Mouse (Mus musculus) kidney, postnatal 25 days (tissue): ENCODE data around the gene Kcnip4.
A peak's percentile ranks its signal among the peaks of the same experiment; 100 is the strongest.

Experiments used
- DNase-seq, 2 experiments: peaks; one replicate each; pipeline ENCODE4 v3.0.0; 2021; ENCODE audit warnings: mixed read lengths in 2 of 2

Gene Kcnip4

DNA sequence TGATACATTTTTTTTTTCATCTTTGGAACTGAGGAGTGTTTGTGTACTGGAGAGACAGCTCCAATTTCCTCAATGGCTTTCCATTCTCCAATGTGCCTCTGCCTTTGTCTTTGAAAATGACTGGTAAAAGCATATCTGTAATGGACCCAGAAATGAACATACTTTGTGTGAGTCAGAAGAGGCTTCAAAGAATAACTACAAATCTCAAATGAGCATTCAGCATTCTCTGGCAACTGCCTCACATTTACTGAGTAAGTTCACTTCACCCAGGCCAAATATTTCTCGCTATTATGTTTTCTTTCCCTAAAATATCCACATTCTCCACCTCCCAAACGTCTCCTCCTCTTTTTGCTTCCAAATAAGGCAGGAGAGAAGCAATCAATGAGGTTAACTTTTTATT, 646.6 kb downstream of the Kcnip4 start:
- DNase-seq: no peak

DNA sequence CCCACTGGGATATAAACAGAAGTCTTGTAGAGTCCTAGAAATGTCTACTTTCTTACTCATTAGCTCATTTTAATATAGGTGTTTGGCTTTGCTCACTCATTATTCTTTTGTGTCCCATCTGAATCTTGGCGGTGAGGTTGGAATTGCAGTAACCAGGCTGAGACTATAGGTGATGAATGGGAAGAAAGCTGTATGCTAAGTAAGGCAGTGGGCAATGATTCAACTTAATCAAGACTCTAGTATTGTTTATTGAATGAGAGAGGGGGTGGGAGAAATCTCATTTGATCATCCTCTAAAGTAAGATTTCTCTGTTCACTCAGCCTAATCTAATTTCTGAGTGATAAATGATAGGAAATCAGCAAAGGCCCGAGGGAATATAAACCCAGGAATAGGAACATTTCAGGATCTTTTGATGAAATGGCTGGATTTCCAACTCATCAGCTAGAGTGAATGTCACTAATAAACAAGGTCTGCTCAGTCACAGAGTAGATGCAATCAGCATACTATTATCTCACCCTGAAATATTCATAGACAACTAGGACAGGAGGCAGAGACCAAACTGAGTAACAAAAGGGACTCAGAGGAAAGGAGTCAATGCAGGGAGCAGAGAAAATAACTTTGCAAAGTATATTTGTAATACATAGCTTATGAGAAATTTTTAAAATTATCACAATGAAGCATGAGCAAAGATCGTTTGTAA, 660.3 kb downstream of the Kcnip4 start:
- DNase-seq: no peak

DNA sequence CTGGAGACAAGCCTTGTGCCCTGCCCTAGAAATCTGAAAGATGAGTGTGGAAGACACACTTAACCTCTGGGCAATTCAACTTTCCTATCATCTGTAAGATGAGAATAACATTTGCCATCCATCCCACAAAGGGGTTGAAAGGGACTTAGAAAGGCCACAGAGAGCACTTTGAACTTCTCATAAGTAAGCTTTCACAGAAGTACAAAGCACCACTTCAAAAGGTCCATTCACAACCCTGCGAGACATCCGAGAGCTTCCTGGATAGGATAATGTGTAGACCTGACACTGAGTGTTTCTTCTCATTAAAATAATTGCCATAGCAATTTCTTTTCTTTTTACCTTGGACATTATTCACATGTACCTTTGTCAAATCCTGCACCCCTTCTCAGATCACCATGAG, 683.7 kb downstream of the Kcnip4 start:
- DNase-seq: no peak

DNA sequence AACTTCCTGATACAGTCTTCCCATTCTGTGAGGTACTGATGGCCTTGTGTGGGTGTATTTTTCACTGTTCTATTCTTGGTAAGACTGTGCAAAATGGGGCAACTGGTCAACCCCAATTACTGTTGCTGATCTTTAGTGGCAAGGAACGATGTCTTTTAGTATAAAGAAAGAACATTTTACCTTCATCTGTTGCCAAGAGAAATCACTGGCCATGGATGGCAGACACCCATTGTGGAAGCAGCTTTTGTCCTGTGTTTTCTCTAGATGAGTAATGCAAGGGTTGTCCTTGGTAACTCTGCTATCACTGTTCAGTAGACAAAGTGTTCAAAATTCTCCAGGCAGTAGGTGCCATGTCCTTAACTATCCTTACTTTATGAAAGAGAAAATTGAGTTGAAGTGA, 729.2 kb downstream of the Kcnip4 start:
- DNase-seq: no peak

DNA sequence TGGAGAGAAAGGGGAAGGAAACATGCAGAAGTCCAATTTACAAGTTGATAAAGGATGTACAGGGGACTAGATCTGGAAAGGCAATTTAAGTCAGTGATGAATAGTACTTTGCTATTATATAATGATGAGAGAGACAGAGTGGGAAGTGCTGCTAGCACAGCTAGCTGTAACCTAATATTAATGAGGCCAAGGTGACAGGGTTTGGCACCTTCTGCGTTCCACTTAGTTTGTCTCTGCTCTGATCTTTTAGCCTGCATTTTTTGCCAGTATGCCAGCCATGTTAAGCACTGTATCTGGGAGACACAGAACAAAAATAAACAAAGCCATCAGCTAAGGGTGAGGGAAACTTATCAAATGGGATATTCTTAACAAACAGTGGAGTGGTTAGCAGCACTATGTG, 745.3 kb downstream of the Kcnip4 start:
- DNase-seq: no peak

DNA sequence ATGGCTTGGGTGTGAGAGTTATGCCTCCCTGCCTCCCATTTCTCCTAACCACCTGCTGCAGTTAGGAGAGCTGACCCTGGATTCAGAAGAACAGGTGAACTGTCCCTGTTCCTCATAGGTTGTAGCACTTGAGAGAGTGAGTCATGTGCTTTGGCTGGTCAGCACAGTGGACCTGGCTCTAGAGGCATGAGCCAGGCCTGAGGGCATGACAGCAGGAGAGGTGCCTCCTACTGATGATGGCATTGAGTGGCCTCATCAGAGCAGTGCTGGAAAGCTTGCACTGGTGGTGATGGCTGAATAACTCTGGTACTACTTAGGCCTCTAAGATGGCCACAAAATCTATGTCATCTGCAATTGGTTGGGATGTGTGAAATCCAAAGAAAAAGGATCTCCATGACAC, 776.1 kb downstream of the Kcnip4 start:
- DNase-seq: no peak

DNA sequence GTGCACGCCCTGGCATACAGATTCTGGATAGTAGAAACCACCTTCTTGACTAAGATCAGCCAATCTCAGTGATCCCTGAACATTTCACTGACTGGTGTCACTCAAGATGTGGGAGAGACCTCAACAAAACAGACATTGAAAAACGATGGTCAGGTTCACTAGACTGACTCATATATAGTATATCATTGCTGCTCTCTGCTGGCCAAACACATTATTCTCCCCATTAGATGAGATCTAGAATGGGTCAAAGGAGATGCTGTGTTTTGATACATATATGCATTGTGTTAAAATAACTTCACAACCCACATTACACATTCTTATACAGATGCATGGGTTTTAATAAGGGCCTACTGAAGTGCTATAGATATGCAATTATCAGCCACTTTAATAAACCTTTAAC, 787.1 kb downstream of the Kcnip4 start:
- peak in 1 of 2 experiments; percentile 16 for DNase-seq

DNA sequence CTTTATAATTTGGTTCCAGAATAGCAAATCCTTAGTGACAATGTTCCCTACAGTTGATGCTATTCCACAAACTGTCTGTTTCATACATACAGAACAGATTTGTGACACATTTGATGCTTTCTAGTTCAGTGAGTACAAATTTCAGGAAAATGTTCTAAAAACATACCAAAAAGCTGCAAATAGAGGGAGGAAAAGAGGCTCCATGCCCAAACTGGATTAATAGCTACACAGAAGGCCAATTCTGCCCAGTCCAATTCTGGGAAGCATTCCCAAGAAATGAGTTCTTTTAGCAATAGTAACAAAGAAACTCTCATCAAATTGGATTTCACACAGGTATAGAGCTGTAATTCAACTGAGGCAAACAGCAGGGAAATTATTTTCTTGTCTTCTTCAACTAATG, 806.5 kb downstream of the Kcnip4 start:
- no peak for DNase-seq

DNA sequence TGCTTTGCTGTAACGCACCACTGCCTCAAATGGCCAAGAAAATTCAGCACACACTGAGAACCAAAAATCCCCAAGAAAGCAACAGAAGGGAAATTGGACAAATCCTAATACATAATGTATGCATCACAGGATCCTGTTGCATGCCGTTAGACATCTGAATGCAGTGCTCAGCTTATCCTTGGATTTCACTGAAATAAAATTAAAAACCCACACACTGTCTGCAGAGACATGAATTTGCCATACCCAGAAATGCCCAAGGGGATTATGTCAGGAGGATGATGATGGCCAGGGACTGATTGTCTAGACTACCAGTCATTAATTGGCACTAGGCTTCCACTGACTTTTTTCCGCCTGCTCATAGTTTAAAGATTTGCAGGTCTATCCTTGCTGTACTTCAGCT, 818.7 kb downstream of the Kcnip4 start:
- DNase-seq: no peak

DNA sequence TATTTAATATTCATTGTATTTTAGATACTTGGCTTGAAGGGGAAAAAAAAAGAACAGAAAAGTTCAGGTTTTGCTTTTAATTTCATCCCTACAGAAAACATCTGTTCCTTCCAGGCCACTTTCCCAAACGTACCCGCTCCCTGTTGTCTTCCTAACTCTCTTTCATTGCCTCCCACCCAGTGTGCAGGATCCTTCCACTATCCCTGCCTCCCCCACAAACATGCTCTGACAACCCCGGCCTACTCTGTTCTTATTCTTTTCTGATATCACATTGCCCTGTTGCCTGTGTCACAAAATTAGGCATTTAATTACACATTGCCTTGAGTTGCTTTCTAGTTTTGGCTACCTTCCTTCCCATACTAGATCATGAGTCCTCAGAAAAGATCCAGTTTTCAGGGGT, 837.6 kb downstream of the Kcnip4 start:
- DNase-seq: no peak

DNA sequence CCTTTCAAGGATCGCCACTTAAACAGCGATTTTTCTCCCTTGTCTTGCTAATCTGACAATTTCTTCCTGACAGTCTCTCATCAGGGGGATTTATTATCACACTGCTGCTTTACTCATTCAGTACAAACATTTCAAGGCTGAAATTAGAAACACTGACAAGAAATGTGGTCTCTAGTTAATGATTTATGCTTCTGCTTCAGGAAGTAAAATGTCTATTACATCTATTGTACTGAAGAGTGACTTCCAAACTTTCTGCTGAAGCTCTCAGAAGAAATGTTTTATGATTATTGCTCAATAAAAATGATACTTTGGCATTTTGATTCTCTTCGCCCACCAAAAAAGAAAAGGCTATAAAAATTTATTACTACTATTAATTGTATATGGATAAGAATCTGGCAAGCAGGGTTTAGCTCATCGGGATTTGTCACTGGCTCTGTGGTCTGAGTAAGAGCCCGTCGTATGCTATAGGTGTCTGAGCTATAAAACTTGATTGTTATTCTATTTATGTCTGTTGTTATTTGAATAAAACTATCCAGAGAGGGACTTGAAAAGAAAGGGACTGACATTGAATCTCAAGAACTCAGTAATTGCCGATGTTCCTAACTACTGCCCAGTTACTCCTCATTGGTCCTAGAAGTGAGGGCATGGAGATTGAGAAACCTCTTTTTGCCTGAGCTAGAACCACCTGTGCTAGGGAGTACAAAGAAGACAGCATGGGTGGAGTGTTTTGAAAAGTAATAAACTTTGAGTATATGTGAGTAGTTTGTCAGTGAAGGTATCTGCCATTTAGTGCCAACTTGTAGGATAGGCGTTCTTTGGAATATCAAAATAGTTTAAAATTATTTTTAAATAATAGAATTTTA, 844.7 kb downstream of the Kcnip4 start:
- DNase-seq: no peak

DNA sequence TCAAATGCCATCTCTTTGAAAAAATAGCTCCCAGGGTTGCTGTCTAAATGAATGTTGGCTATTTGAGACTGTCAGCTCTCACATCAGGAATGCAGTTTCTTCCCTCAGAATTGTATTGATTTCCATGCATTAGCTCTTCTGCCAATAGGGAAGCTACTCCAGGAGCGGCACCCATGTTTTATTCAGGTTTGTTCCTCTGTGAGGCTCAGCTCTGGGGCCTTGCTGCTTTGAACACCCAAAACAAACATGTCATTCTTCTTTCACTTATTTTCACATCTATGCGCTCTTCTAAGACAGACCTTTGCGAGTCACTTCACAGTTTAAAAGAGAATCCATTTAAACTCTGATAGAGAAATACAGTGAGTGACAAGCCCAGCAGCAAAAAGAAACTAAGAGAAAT, 862.2 kb downstream of the Kcnip4 start:
- DNase-seq: no peak

DNA sequence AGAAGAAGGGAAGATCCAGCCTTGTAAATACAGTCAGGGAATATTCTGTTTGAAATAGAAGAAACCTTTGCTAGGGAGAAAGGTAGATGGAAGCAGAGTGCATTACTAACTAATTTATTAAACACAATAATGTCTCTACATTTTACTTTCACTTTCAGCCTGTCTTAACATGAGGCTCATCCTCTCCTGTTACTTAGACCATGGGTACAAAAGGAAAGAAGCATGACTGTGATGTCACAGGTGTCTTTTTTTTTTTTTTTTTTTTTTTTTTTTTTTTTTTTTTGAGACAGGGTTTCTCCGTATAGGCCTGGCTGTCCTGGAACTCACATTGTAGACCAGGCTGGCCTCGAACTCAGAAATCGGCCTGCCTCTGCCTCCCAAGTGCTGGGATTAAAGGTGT, 864.7 kb downstream of the Kcnip4 start:
- DNase-seq: no peak

DNA sequence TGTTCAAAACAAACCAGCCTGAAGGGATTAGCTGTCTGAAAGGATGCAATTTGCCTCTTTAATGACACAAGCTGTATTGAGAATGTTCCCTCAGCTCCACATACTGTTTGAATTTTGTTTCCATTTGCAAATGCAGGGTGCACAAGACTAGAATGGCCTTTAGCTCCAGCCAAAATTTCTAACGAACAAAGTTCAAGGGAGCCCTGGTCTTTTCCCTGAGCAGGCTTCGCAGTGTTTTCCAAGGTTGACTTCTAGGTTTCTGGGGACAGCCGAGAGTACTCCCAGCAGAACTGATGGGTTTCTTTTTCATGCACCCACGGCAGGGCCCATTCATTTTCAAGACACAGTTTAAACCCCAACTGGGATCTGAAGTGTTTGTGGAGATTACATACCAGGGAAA, 874.2 kb downstream of the Kcnip4 start:
- no peak for DNase-seq

DNA sequence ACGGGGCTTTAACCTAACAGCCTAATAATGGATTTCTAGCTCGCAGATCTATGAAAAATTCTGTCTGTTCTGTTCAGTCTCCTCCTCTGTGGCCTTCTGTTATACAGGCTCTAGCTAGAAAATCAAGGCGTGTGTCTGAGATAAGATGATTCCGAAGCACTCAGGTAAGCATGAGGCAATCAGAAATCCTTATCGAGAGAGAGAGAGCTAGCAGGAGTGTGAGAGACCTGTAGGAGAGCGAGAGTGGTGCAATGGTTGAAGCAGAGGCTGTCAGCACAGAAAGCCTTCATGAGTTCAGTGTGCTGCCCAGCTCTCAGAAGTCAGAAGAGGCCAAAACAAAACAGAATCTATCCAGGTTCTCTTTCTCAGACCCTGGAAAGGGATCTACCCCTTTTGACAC, 888.0 kb downstream of the Kcnip4 start:
- no peak for DNase-seq

DNA sequence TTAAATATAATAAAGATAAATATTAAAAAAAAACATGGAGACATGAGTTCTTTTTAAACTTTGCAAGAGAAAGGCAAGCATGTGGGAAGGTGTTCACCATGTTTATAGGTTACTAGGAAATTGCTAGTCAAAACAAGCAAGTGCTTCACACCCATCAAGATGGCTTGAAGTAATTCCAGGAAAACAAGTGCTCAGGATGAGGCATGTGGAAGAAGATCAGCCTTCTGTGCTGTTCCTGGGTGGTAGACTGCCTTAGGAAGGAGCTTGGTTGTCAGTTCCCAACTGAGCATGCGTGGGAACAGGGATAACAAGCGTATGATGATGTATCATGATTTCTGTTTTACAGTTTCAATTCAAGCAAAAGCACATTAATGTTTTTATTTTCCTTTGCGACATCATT, 891.1 kb downstream of the Kcnip4 start:
- no peak for DNase-seq

DNA sequence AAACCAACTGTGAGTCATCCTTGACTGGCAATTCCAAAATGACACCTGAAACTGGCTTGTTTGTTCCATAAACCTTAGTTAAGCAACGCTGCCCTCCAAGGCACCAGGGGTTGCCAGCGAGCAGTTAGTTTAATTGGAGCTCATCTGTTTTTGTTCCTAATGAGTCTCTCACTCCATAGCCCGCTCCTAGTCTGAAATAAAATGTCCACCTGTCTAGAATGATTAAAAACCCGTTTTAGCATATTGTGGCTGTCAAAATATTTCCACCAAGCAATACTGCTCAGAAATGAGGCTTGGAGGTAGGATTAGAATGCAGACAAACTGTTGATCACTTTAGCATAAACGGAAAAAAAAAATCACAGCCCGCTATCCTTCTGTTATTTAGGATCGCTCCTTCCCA, 901.3 kb downstream of the Kcnip4 start:
- no peak for DNase-seq

DNA sequence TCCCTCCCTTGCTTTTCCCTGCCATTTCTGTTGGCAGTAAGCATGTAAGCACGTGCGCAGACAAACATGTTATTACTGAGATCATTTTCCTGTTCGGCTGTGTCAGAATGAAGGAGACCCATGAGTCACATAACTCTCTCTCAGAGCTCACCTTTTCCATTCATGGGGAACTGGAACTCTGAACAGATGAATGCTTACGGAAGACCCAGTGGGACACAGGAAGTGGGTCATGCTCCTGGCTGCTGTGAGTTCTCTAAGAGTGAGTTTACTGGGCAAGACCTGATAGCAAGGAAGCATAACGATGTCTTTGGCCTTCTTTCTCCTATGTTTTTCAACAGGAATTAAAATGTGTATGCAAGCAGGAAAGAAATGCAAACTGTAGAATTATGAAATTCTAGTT, 917.8 kb downstream of the Kcnip4 start:
- DNase-seq: no peak

DNA sequence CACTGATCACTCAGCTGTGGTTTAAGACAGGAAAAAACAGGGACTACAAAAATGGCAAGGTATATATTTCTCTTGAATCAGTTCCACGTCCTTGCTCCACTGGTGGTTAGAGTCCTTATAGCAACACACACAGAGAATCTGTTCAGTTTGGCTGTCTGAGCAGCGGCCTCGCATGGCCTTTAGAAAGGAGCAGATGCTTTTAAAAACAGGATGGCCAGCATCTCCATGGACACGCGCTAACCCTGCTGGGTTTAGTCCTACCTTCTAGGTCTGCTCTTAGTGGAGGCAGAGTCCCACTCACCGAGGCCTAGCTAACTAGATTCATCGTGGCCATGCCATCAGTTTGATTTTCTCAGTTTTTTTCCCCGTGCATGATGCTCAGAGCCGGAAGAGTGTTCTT, 918.4 kb downstream of the Kcnip4 start:
- DNase-seq: no peak

DNA sequence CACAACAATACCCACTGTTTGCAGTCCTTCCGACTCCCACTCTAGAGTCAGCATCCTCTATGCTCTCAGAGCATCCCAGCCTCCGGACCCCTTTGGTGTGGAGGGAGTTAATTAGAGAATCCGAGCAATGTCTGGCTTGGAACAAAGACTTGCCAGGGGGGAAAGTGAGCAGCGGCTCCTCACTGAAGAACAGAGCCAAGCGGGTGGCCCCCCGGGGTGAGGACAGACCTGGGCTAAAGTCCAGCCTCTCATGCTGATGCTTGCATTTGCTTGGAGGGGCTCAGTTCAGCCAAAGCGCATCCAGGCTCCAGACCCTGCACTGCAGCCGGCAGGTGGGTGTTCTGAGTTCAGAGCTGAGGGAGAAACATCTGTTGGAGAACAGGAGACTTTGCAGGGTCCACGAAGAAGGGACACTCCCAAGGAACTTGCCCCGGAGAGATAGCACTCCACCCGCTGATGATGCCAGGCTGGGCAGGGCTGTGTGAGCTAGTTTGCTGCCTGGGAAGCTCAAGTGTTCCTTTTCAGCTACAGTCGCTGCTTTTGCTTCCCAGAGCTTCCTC, 925.1 kb downstream of the Kcnip4 start:
- peak in 1 of 2 experiments; percentile 29 for DNase-seq

DNA sequence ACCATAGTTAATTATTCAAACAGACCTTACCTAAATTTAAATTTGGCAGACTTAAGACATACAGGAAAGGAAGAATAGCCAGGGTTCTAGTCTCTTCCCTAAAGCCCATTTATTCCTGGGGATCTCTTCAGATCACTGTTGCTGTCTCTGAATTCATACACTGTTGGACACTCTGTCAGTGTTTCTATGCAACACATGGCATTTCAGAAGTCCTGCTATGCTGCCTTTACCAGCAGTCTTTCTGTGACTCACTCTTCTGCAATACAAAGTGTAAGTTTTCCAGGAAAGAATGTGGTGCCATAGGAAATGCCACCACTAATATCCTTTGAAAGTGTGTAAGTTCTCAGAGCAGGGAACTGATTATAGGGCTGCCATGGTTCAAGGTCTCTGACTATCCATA, 936.7 kb downstream of the Kcnip4 start:
- no peak for DNase-seq

DNA sequence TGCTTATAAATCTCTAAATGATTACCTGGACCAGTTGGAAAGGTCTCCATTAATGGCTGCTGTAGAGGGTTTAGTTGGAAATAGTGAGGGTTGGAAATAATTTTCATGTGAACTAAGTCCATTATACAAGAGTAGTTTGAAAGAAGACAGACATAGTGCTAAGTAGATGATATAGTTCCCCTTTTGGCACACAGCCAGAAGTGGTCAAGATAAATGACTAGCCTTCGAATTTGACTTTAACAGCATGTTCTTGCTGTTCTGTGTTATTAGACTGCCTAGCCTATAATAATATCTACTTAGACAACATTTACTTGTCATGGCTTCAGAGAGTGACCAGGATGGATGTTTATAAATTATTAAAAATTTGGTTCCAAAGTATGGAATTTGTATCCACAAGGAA, 941.3 kb downstream of the Kcnip4 start:
- DNase-seq: no peak

DNA sequence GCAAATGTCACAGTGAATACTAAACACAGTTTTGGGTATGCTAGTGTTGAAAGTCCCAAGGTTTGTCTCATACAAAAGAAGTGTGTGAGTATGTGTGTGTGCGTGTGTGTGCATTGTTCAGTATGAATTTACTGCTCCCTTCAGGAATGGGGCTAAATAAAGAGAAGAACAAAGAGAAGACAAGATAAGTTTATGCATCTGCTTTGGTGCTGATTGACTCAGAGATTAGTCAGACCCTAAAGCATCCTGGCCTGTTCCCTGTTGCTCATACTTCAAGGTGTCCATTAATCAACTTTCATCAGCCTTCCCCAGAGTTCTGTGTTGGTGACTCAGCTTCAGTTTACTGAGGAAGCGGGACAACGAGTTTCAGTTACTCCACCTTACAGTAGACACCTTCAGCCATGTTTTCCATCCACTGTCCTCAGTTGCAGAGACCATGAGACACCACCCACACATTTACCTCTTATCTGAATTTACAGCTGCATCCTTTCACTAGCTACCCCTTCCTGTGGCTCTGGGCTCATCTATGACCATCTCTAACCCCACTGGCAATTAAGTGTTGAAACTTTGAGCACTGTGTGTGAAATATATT, 960.6 kb downstream of the Kcnip4 start:
- no peak for DNase-seq

DNA sequence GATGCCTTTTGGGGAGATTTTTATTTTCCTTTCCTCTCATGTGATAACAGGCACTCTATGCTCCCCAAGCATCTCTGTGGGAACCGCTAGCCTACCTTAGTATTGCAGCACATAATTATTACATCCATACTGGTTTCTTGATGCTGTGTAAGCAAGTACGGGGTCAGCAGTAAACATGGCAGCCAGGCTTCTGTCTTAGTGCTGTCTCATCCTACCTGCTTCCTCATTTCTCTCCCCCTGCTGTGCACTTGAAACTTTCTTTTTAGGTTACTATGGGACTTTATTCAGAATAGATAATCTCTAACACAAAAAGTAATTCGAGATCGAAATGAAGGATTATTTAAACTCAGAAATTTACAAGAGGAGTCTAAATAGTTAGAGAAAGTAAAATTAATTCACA, 973.0 kb downstream of the Kcnip4 start:
- no peak for DNase-seq
